Mouse (Mus musculus) heart, adult 8-10 months (tissue): Measurements from ENCODE around the gene Gins2. TPM values are rescaled to one million over a fixed set of nuclear protein-coding genes. Genes with fewer than 3 reads are reported as not detected.

Source experiments
- DNase-seq: peaks from one replicate; pipeline ENCODE4 v3.0.0; 2022; ENCODE audit warnings: low spot score
- total RNA-seq, 4 experiments: library from RNA; stranded (reverse); gene quantifications; 2 replicates each; pipeline ENCODE4 v1.2.4; 2022

The Gins2 gene
- total RNA-seq, 4 experiments from 2014 or later, result 0.98 to 1.7 (median 1.7) TPM

DNA sequence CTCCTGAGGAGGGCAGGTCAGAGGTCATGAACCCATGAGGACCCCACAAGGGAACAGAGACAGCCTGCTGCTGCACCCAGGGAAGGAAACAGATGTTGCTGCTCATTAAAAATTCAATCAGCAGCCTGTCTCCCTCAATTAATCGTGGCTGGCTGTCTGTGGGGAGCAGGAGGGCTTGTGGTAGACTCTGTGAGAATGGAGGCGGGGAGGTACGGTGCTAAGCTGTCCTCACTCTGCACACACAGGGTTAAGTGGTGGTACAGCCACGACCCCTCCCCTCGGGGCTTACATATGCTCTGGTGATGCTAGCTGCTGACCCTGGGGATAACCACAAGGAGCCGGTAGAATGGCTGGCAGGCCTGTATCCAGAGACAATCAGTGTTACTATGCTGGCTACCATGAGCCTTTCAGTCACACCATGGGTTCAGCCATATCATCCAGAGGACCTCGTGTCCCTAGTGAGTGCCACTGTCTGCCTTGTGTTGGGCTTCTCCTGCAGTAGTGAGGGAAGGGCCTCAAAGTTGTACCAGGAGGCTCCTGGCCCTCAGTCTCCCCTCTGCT lies 23.9 kb downstream of the Gins2 start:
- DNase-seq, result no peak

DNA sequence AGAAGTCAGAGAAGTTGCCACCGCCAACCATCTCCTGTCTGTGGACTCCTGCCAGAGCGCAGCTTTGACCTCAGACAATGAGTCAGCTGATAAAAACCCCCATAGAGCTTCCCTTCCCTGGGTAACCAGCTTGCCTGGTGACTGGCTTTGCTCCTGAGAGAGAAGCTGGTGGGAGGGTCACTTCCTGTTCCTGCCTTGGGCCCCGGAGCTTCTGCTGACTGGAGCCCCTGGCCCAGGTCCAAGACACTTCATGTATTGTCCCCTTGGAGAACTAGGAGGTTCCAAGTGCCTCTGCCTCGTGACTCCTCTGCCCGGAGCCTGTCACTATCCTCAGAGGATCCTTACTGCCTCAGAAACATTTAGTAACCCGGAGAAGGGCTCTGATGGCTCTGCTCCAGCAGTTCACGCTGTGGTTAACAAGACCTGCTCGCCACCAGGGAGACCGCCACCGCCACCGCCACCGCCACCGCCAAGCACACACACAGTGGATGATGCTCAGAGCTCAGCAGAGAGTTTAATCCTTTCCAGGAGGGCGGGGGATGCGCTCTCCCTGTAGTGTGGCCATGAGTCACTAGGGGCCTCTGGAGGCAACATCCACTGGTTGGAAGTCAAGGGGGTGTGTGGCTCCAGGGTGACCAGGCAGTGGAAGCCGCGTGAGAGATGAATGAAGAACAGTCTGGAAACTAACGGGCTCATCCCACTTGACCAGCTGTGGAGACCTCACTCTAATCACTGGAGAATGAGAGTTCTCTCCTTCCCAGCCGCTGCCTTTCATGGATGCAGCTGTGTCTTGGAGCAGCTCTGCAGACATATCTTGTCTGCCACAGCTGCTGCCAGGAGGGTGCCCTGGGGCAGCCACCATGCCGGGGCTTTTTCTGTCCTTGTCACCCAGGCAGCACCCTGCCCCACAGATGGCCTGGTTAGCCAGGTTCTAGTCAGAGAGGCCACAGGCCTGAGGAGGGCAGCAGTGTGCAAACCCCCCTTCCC lies 25.0 kb downstream of the Gins2 start:
- peak; percentile 93 for DNase-seq

DNA sequence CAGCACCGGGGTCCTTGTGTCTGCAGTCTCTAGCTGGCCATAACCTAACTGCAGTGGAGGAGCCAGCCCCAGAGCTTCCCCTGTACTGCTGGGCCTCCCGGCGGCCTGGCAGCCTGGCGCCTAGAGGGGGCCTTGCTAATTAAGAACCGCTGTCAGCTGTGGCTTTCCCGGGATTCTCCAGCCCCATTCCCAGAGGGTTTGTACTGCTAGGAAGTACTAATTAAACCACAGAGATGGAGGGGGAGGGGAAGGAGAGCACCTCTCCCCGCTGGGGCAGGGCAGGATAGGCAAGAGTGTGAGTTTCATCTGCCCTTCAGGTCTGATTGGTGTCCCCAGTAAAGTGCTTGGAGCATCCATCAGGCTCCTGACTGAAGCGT lies 25.8 kb downstream of the Gins2 start:
- no peak for DNase-seq

DNA sequence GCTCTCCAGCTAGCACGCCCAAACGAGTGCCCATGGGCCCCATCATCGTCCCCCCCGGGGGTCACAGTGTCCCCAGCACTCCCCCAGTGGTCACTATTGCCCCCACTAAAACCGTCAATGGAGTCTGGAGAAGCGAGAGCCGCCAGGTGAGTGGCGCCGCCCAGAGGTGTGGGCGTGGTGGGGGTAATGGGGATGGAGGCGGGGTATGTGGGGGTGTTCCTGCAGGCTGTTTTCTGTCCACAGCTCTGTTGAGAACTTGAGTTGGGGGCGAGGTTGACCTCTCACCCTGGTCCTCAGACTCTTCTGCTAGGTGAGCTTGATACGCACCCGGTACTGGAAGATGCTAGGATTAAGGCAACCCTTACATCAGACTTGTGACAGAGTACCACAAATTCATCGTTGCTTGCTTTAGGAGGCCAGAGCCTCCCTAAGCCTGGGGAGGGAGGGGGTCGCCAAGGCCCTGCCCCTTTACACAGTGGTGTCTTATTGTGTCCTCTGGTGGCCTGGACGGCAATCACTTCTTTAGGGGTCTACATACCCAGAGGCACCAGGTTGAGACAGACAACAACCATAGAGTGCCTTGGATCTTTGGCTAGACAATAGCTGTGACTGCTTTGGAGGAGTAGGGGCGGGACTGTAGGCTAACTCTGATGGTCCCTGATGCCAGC lies 26.3 kb downstream of the Gins2 start:
- DNase-seq, result no peak

DNA sequence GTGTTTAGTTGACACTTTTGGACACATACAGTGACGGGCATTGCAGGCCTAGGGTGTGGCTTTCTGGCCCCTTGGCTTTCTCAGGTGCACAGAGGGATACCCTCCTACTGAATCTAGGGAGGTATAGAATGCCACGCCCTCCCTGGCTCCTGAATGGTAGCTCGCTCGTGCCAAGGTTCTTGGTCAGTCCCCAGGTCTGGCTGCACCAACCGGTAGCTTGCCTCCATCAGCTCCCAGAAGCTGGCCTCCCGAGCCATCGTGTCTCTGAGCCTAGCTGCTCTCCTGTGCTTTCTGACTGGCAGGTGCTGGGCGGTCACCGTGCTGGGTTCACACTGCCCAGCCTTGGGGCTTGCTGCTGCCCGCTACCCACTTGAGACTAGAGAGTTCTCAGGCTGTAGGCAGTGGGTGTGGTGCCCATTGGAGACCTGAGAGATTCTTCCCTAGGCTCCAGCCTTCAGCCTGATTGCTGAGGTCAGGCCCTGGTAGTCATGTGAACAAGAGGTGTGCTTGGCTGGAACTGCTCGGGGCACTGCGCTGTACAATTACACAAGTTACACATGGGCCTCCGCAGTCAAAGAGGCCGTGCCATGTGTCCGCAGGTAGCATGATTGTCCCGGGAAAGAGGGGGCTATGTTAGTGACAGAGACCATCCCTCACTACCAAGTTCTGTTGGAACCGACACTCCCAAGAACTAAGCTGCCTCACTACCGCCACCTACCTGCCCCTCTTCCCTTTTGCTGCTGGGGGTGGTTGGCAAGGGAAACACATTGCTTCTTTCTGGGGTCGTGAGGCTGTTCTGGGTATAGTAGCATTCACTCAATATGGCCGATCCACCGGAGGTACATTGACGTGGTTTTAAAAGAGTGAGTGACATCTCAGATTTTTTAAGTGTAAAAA lies 27.3 kb downstream of the Gins2 start:
- no peak for DNase-seq

DNA sequence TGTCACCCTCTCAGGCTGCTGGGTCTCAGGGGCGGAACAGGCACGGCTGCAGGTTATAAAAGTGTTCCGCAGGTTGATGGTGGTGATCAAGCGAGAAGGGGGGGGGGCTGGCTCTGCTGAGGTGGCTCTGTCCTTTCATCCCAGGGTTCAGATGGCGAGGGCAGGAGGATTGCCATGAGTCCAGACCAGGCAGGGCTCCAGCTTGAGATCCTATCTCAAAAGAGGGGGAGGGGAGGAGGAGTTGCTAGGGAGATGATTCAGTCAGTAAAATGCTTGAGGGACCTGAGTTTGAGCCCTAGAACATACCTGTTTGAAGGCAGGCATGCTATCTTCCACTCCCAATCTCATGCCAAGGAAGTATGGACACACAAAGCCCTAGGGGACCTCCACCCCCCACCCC lies 28.6 kb downstream of the Gins2 start:
- DNase-seq, result no peak

DNA sequence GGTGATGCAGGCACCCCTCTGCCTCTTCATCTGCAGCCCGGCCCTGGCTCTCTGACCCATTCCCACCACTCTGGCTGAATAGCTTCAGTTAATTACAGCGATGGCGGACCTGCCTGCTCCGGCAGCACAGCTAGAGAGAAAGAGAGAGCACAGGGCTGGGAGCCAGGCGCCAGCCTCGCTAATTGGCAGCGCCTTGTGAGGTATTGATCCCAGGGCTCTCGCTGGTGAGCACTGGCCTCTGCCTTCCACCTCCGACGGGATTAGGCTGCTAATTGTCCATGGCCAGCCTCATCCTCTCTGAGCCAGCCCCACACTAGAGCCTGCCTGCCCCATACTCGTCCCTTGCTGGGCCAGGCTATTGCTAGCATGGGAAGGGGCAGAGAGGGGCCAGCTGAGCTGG lies 29.4 kb downstream of the Gins2 start:
- no peak for DNase-seq

DNA sequence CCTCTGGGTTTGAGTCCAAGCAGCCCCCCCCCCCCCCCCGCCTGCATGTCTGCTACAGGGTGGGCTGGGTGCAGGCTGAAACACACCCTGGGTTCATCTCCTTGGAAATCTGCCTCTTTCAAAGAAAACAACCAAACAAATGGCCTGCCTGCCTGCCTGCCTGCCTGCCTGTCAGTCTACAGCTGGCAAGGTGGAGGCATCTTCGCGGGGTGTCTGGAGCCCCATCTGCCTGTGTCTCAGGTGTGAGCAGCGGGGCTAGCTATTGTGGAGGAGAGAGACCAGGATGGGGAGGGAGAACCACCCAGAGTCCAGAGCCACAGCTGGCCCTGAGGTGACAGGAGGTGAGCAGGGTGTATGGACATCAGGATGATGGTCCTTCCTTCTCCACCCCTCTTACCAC lies 30.9 kb downstream of the Gins2 start:
- no peak for DNase-seq

DNA sequence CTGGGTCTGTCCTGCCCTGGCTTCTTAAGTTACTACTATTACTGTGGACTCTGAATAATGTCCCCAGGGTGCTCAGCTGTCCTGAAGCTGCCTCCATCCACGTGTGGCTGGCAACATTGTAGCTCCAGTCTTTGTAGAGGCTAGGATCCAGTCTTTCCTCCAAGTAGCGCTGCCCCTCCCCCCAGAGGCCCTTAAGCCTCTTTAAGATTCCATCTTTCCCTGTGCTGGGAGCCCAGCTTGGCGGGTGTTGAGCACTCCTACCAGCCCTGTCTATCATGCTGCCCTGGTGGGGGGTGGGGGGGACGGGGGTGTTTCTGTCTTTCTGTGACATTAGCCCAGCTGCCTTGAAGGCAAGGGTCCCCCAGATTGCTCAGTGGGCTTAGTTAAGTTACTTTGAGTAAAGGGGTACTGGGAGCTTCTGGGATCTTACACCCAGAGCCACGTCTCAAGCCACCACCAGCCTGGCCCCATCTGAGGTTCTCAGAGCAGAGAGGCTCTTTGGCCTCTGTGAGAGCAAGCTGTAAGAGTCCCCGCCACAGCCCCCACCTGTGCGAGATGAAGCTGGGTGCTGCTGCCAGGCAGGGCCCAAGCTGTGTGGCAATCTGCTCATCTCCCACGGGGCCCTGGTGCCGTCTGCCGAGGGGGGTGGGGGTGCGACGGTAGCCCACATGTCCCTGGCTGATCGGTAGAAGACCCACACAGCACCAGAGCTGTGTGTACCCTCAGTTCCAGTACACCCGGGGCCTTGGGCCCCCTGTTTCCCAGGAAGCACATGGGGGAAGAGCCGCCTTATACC lies 31.7 kb downstream of the Gins2 start:
- DNase-seq, result no peak

DNA sequence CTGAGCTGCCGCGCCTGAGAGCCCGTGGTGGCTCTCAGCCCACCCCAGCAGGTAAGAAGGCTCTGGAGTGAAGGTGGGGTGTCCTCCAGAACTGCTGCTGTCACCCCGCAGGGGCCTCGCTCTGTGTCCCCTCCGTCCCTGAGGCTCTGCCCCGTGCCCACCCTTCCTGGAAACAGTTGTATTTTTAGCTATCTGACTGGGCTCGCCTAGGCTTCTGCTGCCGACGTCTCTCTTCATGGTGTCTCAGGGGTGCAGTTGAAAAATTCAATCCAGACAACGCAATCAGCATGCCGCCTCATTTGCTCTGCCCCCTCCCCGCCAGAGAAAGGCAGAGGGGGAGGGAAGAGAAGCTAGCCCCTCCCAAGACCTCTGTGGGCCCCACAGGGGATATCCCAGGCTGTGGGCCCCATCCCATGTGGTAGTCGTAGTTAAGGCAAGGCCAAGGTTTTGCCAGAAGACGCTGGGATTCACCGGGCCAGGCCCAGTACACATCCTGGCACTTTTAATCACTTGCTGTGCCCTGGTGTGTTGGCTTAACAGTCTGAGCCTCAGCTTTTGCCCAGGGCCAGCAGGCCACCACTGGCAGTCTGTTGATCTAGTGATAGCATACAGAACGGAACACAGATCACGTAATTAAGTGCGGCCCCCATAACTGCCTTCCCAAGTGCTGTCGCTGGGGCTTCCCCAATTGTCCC lies 32.8 kb downstream of the Gins2 start:
- DNase-seq, result no peak

DNA sequence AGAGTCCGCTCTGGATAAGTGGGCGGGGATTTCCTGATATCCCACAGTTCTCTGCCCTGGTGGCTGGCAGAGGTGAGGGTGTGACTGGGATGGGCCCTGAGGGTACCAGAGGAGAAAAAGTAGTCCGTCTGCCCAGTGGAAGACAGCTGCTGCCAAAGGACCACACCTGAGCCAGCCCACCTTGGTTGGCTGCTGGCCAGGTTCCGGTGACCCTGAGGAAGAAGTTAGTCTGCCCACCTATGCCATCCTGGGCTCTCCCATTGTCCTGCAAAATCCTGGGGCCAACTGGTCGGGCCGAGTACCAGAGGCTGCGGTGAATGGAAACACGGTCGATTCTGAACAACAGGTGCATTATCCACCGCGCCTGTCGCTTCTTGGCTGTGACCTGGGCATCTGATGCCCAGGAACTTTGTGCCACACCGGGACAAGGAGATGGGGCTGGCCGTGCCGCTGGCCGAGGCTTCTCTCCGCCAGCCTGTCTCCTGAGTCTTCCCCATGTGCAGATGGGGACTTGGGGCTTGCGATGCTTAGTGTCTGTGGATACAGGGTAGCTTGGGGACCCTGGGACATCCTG lies 34.6 kb downstream of the Gins2 start:
- no peak for DNase-seq

DNA sequence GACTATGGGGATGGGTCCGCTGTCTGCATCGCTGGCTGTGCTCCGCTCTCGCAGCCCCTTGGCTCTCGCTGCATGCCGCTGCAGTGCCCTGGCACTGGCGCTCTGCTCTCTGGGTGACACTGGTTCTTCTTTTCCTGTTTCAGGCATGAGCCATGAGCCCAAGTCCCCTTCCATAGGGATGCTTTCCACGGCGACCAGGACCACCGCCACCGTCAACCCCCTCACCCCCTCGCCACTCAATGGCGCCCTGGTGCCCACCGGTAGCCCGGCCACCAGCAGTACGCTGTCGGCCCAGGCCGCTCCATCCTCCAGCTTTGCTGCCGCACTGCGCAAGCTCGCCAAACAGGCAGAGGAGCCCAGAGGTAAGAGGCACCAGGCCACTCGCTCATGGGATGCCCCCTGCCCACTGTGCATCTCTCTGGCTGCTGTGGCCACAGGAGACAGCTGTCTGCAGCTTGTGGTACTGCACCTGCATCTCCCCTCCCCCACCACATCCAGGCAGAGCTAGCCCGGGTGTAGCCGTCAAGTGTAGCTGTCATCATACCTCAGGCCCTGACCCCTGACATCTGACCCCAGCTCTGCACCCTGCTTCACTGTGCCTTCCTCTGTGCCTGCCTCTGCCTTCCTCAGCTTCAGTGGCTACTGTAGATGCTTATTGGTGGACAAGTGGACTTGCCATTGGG lies 35.5 kb downstream of the Gins2 start:
- no peak for DNase-seq

DNA sequence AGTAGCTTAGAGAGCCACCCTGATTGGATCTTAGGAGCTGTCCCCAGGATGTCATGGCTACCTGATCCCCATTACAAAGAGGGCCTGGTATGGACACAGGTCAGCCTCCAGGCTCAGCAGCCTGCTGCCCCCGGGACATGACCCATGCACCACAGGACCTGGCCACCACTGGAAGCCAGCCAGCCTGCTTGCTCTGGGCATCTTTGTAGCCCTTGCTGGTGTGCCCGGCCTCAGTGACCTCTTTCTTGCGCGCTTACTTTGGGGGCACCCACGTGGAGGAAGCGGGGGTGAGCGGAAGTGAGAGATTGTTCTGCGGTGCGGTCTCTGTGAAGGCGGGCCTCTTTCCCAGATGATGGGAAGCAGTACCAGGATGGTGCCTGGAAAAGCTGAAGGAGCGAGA lies 36.6 kb downstream of the Gins2 start:
- no peak for DNase-seq

DNA sequence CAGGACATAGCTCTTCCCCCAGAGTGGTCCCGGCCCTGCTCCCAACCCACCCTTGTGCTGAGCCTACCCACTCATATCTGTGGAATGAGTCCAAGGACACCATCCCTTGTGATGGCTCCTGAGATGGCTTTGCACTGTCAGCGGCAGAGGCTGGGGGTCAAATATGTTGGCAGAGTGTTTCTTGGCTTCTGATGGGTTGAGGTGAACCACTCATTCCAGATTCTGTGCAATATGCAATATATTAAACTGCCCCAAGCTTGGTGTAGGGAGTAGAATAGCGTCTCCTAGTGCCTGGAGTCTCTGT lies 37.5 kb downstream of the Gins2 start:
- no peak for DNase-seq

DNA sequence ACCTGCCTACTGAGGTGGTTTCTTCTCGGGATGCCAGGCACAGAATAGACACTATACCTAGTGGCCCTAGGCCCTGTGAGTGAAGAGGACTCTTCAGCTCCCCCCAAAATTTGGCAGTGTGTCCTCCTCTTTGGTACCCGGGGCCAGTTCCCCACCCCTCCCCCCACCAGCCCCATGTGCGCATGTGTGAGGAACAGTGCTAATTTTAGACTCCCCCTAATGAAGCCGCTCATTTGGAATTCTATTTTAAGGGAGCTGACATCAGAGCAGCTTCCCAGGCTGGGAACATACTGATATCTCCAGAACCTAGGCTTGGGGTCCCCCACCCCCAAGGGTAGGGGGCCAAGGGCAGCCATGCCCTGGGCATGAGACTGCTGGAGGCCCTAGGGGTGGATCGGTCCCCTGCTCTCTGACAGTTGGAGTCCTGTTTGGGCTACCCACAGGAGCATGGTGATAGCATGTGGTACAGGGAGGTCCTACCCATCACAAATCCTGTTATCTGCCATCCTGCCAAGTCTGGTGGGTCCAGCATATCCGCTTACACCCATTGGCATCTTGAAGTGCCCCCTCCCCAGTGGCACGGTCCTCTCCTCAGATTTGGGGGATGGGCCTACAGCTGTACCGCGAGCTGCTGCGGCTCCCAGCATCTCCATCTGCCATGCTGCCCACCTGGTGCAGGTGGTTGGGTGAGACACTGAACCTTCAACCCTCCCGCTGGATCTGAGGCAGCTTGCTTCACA lies 38.0 kb downstream of the Gins2 start:
- no peak for DNase-seq

DNA sequence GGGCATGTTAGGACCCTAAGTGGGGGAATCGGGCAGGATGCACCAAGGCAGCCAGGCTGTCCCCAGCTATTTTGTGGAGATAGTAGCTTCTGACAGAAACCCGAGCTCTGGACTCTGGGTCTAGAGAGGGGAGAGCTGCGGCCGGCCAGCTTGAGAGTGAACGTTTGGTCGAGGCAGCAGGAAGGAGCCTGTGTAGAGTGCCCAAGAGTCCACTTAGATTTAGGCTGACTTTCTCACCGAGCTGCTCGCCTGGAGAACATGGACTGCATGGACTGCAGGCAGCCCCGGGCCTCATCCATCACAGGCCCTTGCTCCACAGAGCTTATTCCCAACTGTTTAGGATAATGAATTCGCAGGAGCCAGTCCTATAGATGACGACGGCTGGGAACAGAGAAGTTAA lies 38.7 kb downstream of the Gins2 start:
- DNase-seq, result no peak

DNA sequence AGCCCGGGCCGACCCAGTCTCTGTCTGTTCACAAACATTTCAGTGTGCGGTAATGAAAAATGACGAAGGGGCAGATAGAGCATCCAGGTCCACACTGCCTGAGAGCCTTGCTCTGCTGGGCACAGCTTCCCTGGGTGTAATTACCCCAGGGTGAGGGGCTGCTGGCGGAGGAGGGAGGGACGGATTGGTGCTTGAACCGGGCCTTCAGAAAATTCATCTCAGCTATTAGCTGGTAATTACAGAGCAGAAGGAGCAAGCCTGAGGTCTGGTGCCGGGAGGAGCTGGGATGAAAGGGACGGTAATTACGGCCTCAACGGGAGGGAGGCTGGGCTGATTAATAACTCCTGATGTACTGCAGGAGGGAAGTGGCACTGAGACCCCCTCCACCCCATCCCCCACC lies 39.2 kb downstream of the Gins2 start:
- no peak for DNase-seq

DNA sequence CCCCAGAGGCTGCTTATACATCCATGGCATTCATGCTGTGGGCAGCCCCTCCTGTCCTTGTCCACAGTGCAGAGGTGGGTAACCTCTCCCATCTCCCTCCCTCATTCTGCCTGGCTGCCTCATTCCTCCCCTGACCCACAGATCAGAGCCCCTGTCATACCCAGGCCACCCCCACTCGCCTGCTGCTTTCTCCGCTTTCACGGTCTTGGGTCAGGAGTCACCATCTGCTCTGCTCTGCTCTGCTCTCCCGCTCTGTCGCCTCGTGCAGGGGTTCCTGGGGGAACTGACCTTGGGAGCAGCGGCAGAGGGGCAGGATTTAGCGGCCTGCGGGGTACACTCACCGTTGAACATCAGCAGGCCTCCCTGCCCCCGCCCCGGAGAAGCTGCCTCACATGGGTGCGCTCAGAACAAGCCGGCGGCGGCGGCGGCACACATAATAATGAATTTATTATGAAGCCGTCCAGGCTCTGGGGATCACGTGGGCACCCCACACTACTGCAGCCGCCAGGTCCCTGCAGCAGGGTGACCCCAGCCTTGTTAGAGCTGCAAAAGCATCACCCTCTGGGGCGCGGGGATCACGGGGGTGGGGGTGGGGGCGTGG lies 39.7 kb downstream of the Gins2 start:
- DNase-seq, result no peak
